Mouse (Mus musculus) liver, embryonic 16.5 days (tissue): ENCODE results near the gene Rgma. TPM values are rescaled to one million over a fixed set of nuclear protein-coding genes. Genes with fewer than 3 reads are reported as not detected.

Experiments used
- ATAC-seq: fragments of 200-750 bp; cut with Nextera tagmentation; 2 replicates; pipeline ENCODE4 v1.8.0; 2017; ENCODE audit warnings: low read depth, mild to moderate bottlenecking, moderate number of reproducible peaks, moderate library complexity
- H3K27ac ChIP-seq: fragments of 300-500 bp; sonication (generic); 2 replicates; pipeline ENCODE4 v1.5.1; 2014; ENCODE audit warnings: mild to moderate bottlenecking, low read length
- H3K27me3 ChIP-seq: fragments of 300-500 bp; sonication (generic); 2 replicates; pipeline ENCODE4 v1.6.1; 2014; ENCODE audit warnings: low read depth, low read length, mixed read lengths; ENCODE audit not compliant: control insufficient read depth, insufficient read depth
- H3K36me3 ChIP-seq: fragments of 300-500 bp; sonication (generic); 2 replicates; pipeline ENCODE4 v1.6.1; 2014; ENCODE audit warnings: mild to moderate bottlenecking; ENCODE audit not compliant: control insufficient read depth, insufficient read depth
- H3K4me1 ChIP-seq: fragments of 300-500 bp; sonication (generic); 2 replicates; pipeline ENCODE4 v1.6.1; 2014; ENCODE audit warnings: low read depth, low read length, mixed read lengths; ENCODE audit not compliant: control insufficient read depth
- H3K4me2 ChIP-seq: fragments of 300-500 bp; sonication (generic); 2 replicates; pipeline ENCODE4 v1.6.1; 2014; ENCODE audit warnings: low read depth, low read length, mixed read lengths
- H3K4me3 ChIP-seq: fragments of 300-500 bp; sonication (generic); 2 replicates; pipeline ENCODE4 v1.5.1; 2014; ENCODE audit warnings: low read depth, mild to moderate bottlenecking, low read length
- H3K9ac ChIP-seq: fragments of 300-500 bp; sonication (generic); 2 replicates; pipeline ENCODE4 v1.6.1; 2014; ENCODE audit warnings: low read depth, low read length
- H3K9me3 ChIP-seq: fragments of 300-500 bp; sonication (generic); replicated peaks from 2 replicates; pipeline ENCODE4 v1.6.1; 2016; ENCODE audit warnings: low read length; ENCODE audit not compliant: control insufficient read depth
- WGBS: fragments of 180-500 bp; shearing (Covaris S2); extraction: QIAGEN DNeasy Blood & Tissue Kit; methylation state at CpG from one replicate; pipeline ENCODE4 v1.1.7; 2014; ENCODE audit not compliant: insufficient replicate concordance; 5-methylcytosine and 5-hydroxymethylcytosine counted together
- polyA plus RNA-seq: library from polyadenylated mRNA; unstranded; fragments of >200 nt; fragmentation: Nextera tagmentation; extraction: Ambion mirVana; gene quantifications from 2 replicates; pipeline ENCODE4 v1.2.1, GENCODE M21; 2015

The Rgma gene
- polyA plus RNA-seq, 1 experiment from 2014 or later: 0.19 TPM

DNA sequence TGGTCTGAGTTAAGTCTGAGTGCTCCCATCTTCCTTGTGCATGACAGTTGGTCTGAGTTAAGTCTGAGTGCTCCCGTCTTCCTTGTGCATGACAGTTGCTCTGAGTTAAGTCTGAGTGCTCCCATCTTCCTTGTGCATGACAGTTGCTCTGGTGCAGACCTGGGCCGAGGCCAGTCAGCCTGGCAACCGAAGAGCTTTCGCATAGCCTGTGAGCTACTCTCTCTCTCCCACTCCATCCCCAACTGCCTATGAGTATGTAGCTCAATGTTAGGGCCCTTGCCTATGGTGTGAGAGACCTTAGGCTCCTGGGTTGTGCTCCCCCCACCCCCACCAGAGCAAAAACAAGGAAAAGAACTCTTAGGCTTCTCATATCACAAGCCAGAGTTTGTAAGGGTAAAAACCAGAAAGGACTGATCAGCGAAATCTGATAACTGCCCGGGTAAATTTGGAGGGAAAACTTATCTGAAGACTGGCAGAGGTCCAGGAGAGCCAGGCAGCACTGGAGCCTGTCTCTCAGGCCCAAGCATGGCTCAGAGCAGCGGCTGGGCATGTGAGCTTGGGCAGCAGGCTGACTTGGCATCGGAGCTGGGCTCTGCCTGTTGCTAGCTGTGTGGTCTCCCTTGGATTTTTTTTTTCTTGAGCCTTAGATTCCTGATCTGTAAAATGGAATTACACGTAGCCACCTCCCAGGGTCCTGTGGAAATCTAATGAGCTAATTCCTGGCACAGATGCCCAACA is 46.1 kb downstream of the Rgma start:
- H3K4me3 ChIP-seq: no peak overlapping the region
- H3K4me1 ChIP-seq: no peaks in the 10 kb centered on the region
- H3K36me3 ChIP-seq: no peaks in the 10 kb centered on the region
- no peak overlapping the region for H3K4me2 ChIP-seq
- ATAC-seq: no peak
- H3K27ac ChIP-seq: no peak overlapping the region
- H3K9ac ChIP-seq: no peak overlapping the region
- H3K9me3 ChIP-seq: no peaks in the 10 kb centered on the region
- WGBS: 57% methylated on average over 9 of the region's 9 CpGs
- H3K27me3 ChIP-seq: no peaks in the 10 kb centered on the region

DNA sequence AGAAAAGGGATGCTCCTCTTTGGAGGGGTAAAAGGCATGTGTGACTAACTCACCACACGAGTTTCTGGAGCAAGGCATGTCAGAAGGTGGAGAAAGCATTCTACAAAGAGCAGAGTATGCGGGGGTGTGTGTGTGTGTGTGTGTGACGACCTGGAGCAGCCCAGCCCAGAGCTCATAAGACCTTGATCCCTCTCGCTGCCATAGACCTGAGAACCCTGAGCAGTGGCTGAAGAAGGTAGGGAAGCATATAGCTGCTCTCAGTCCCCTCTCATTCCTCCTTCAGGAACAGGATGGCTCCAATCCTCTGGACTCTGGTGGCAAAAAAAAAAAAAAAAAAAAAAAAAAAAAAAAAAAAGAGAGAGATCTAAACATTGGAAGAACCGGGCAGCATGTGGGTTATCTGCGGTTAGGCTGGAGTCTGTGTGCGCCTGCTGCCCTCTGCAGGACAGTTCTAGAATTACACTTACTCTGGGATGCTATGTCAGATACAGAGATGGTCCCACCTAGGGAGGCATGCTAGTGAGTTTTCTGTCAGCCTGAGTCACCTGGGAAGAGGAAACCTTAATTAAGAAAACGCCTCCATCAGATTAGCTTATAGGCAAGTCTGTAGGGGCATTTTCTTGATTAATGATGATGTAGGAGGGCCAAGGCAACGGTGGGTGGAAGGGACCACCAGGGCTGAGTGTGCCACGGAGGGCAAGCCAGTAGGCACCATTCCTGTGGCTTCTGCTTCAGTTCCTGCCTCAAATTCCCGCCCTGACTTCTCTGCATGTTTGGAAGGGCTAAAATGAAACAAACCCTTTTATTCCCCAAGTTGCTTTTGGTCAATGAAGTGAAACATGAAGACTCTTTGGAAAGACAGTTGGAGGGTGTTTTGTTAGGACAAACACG is 47.2 kb downstream of the Rgma start:
- no peaks in the 10 kb centered on the region for H3K9me3 ChIP-seq
- H3K27me3 ChIP-seq: no peaks in the 10 kb centered on the region
- peak; percentile 55; the same call in 1 of the 2 replicates for ATAC-seq
- 27% methylated on average over 12 of the region's 12 CpGs for WGBS
- no peak overlapping the region for H3K9ac ChIP-seq
- no peaks in the 10 kb centered on the region for H3K4me1 ChIP-seq
- no peak overlapping the region for H3K27ac ChIP-seq
- H3K4me3 ChIP-seq: no peak overlapping the region
- no peak overlapping the region for H3K4me2 ChIP-seq
- peaks cover 4% of the 10 kb centered on the region for H3K36me3 ChIP-seq

DNA sequence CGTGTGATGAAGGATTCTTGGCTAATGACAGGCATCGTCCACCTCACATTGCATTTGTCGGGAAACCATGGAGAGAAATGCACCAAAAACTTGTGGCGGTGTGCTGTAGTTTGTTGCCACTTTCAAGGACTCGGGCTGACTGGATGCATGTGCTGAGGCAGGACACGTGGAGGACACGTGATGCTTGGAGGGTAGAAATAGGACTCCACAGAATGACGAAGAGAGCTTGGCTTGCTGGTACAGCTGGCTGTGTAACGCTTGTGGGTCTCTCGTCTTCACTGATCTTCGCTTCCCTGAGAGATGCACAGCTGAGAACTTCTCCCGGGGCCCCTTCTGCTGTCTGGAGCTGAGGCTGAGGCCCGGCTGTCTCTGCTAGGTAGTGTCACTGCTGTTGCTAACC is 47.9 kb downstream of the Rgma start:
- no peak overlapping the region for H3K27ac ChIP-seq
- H3K9ac ChIP-seq: no peak overlapping the region
- no peak for ATAC-seq
- WGBS: 72% methylated on average over 13 of the region's 13 CpGs
- H3K27me3 ChIP-seq: no peaks in the 10 kb centered on the region
- peaks cover 9% of the 10 kb centered on the region for H3K36me3 ChIP-seq
- H3K4me2 ChIP-seq: no peak overlapping the region
- no peaks in the 10 kb centered on the region for H3K4me1 ChIP-seq
- no peaks in the 10 kb centered on the region for H3K9me3 ChIP-seq
- H3K4me3 ChIP-seq: no peak overlapping the region

DNA sequence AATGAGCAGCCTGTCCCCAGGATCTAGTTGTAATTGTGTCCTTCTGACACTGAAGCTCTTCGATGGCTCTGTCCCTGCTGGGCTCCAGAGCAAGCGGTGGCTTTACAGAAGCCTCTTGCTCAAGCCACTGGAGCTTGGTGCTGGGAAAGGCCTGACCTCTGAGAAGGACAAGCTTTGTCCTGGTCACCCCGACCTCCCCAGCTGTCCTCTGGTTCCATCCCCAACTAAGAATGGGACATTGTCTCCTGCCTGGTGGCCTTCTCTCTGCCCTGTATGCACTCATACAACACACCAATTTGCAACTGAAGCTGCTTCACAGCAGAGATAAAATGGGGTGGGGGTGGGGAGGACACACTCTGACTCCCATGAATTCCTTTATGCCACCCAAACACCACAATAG is 48.9 kb downstream of the Rgma start:
- no peak for ATAC-seq
- Histone ChIP-seq H3K4me3 (no peak overlapping the region), H3K9ac (no peak overlapping the region), H3K9me3 (no peaks in the 10 kb centered on the region), H3K27ac (no peak overlapping the region), H3K27me3 (no peaks in the 10 kb centered on the region), H3K4me1 (no peaks in the 10 kb centered on the region), H3K36me3 (peaks cover 19% of the 10 kb centered on the region), H3K4me2 (no peak overlapping the region)
- 65% methylated on average over 3 of the region's 3 CpGs for WGBS

DNA sequence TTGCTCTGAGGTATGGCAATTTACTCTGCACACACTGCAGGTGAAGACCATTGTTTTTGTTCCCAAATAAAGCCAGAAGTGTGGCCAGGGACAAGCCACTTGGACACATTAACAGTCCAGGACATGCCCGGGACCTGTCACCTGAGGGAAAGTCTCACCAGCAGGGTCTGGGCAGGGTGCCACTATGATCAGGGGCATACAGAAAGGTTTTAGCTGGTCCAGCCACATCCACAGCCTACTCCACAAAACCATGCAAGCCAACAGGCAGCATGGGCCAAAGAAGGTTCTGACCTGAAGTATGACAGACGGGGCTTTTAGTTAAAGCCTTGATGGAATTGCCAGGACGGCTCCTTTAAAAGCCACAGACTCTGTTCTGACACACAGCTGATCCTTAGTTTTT is 49.4 kb downstream of the Rgma start:
- Histone ChIP-seq H3K4me2 (no peak overlapping the region), H3K27ac (no peak overlapping the region), H3K4me1 (no peaks in the 10 kb centered on the region), H3K9me3 (no peaks in the 10 kb centered on the region), H3K4me3 (no peak overlapping the region), H3K36me3 (peaks cover 24% of the 10 kb centered on the region), H3K9ac (no peak overlapping the region), H3K27me3 (no peaks in the 10 kb centered on the region)
- no peak for ATAC-seq
- WGBS: 62% methylated on average over 3 of the region's 3 CpGs

DNA sequence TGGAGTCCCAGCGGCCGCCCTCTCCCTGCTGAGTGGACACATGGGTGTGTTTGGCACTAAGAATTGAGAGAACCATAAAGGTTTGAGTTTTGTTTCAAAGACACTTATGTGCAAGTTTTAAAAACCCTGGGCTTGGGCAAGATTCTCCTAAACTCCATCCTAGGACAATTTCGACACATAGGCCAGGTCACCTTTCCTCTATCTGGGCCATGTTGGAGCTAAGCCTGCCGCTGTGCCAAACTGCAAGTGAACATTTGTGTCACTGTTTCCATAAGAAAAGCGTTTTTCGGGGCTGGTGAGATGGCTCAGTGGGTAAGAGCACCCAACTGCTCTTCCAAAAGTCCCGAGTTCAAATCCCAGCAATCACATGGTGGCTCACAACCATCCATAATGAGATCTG is 50.1 kb downstream of the Rgma start:
- Histone ChIP-seq H3K9me3 (no peaks in the 10 kb centered on the region), H3K27me3 (no peaks in the 10 kb centered on the region), H3K4me2 (no peak overlapping the region), H3K4me3 (no peak overlapping the region), H3K27ac (no peak overlapping the region), H3K36me3 (peaks cover 28% of the 10 kb centered on the region), H3K4me1 (no peaks in the 10 kb centered on the region), H3K9ac (no peak overlapping the region)
- 81% methylated on average over 7 of the region's 7 CpGs for WGBS
- no peak for ATAC-seq

DNA sequence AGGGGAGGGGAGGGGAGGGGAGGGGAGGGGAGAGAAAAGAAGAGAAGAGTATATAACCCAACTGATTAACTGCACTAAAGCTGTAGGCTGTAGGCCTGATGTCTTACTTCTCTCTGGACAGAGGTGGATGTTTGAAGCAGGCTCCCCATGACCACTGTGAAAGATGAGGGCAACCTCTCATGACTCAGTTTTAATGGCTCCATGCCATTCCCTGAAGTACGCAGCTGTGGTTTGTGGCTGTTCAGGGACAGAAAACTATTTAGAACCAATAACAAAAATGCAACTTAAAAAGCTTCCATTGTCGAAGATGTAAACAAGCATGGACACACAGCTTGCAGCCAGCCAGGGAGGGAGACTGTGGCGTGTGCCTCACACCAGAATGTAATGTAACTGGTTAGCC is 50.9 kb downstream of the Rgma start:
- ATAC-seq: no peak
- Histone ChIP-seq H3K36me3 (peaks cover 30% of the 10 kb centered on the region), H3K9me3 (no peaks in the 10 kb centered on the region), H3K4me1 (no peaks in the 10 kb centered on the region), H3K27me3 (no peaks in the 10 kb centered on the region), H3K4me2 (no peak overlapping the region), H3K9ac (no peak overlapping the region), H3K27ac (no peak overlapping the region), H3K4me3 (no peak overlapping the region)
- 81% methylated on average over 3 of the region's 3 CpGs for WGBS

DNA sequence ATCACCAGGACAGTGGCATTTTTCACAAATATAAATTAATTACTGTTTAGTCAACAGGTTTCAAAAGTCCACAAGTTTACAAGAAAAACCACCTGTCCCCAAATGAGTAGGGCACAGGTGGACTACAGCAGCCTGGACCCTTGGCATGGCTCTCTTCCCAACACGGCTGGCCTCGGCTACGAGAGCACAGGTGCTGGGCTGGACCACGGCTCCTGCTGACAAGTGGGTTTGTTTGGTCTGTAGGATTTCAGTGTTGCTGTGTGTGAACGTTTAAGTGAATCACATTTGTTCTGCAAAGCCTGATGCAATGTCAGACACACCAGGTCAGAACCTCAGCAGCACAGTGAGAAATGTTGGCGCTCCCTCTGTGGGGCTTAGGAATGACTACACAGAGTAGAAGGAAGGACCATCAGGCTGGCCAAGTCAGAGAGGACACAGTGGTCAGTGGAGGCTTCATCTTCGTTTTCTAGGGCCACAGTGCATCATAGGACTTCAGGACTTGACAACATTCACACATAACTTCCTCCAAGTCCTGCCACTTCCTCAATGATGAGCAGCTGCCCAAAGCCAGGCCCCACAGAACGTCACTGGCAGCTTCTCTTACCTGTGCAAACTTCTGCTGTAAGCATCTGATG is 51.6 kb downstream of the Rgma start:
- 70% methylated on average over 8 of the region's 8 CpGs for whole genome bisulfite sequencing
- no peak overlapping the region for H3K4me2 ChIP-seq
- H3K27ac ChIP-seq: no peak overlapping the region
- no peak overlapping the region for H3K4me3 ChIP-seq
- no peak for ATAC-seq
- no peaks in the 10 kb centered on the region for H3K27me3 ChIP-seq
- peaks cover 30% of the 10 kb centered on the region for H3K36me3 ChIP-seq
- H3K9me3 ChIP-seq: no peaks in the 10 kb centered on the region
- H3K4me1 ChIP-seq: no peaks in the 10 kb centered on the region
- H3K9ac ChIP-seq: no peak overlapping the region

DNA sequence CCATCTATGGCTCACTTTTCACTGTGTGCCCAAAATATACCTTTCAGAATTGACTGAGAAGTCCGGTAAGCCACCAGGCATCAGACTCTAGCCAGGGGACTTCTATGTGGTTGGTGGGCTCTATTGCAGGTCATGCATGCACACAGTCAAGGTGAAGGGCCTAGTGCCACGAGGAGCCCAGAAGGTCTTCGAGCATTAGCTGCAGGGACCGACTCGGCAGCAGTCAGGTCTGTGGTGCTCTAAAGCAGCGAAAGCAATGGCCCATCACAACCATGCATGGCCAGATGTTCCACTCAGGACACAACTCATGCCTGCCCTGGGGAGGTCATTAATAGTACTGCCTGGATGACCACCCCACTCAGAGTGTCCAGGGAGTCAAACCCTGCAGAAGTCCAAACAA is 52.5 kb downstream of the Rgma start:
- Histone ChIP-seq H3K36me3 (peaks cover 32% of the 10 kb centered on the region), H3K27ac (no peak overlapping the region), H3K4me2 (no peak overlapping the region), H3K27me3 (no peaks in the 10 kb centered on the region), H3K9me3 (no peaks in the 10 kb centered on the region), H3K4me1 (no peaks in the 10 kb centered on the region), H3K9ac (no peak overlapping the region), H3K4me3 (no peak overlapping the region)
- 94% methylated on average over 6 of the region's 6 CpGs for WGBS
- no peak for ATAC-seq
